Mouse (Mus musculus) lung, embryonic 14.5 days (tissue): Measurements from ENCODE around the gene Ahnak. TPM values are rescaled to one million over a fixed set of nuclear protein-coding genes. Genes with fewer than 3 reads are reported as not detected.
"Not testable (repeated sequence)": the region's sequence is repeated elsewhere in the genome, so short reads cannot be mapped to it uniquely, and the experiment has no call there.

Experiments used
- ATAC-seq: fragments of 200-750 bp; cut with Nextera tagmentation; 2 replicates; pipeline ENCODE4 v1.8.0; 2017; ENCODE audit warnings: mild to moderate bottlenecking, moderate TSS enrichment, moderate library complexity; ENCODE audit not compliant: insufficient read depth
- DNase-seq: peaks from one replicate; pipeline ENCODE4 v3.0.0-alpha.2; 2015
- H3K27ac ChIP-seq: fragments of 300-500 bp; sonication (generic); 2 replicates; pipeline ENCODE4 v1.5.1; 2014; ENCODE audit warnings: low read depth, mild to moderate bottlenecking, moderate library complexity
- H3K27me3 ChIP-seq: fragments of 300-500 bp; sonication (generic); 2 replicates; pipeline ENCODE4 v1.6.1; 2014; ENCODE audit warnings: low read length, control low read depth; ENCODE audit not compliant: insufficient read depth
- H3K36me3 ChIP-seq: fragments of 300-500 bp; sonication (generic); 2 replicates; pipeline ENCODE4 v1.6.1; 2014; ENCODE audit warnings: control low read depth; ENCODE audit not compliant: insufficient read depth
- H3K4me1 ChIP-seq: fragments of 300-500 bp; sonication (generic); 2 replicates; pipeline ENCODE4 v1.6.1; 2014; ENCODE audit warnings: antibody characterized with exemption, control low read depth; ENCODE audit not compliant: insufficient read depth
- H3K4me2 ChIP-seq: fragments of 300-500 bp; sonication (generic); 2 replicates; pipeline ENCODE4 v1.6.1; 2014; ENCODE audit warnings: mild to moderate bottlenecking
- H3K4me3 ChIP-seq: fragments of 300-500 bp; sonication (generic); 2 replicates; pipeline ENCODE4 v1.5.1; 2014; ENCODE audit warnings: low read depth, low read length
- H3K9ac ChIP-seq: fragments of 300-500 bp; sonication (generic); 2 replicates; pipeline ENCODE4 v1.6.1; 2014
- H3K9me3 ChIP-seq: fragments of 300-500 bp; sonication (generic); 2 replicates; pipeline ENCODE4 v1.6.1; 2016; ENCODE audit warnings: low read depth, low read length, control low read depth
- CTCF ChIP-seq: IDR thresholded peaks from 2 replicates; pipeline ENCODE4 v1.5.1; 2016; ENCODE audit warnings: antibody characterized with exemption, low read depth
- WGBS: fragments of 180-500 bp; shearing (Covaris S2); extraction: QIAGEN DNeasy Blood & Tissue Kit; methylation state at CpG from one replicate; pipeline ENCODE4 v1.1.7; 2014; 5-methylcytosine and 5-hydroxymethylcytosine counted together
- polyA plus RNA-seq: library from polyadenylated mRNA; unstranded; fragments of >200 nt; fragmentation: Nextera tagmentation; extraction: Ambion mirVana; gene quantifications from 2 replicates; pipeline ENCODE4 v1.2.1, GENCODE M21; 2014

Ahnak gene
- polyA plus RNA-seq, 1 experiment from 2014 or later = 14.9 TPM

DNA sequence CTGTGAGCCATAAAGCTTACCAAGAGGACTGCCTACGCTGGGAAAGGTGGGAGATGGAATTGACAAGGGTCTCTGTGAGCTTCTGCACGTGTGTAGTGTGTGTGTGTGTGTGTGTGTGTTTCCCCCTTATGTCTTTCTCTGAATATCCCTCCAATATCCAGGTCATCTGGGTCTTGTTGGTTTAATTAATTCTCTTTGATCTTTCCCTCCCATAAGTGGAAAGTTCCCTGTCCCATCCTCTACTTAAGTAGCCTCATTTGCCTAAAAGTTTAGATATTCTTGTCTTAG lies 4.5 kb downstream of the Ahnak start:
- TF ChIP-seq CTCF = no peak
- H3K4me2 ChIP-seq = no peak overlapping the region
- WGBS = 60% methylated on average over 2 of the region's 2 CpGs
- peaks cover 36% of the 10 kb centered on the region for H3K4me1 ChIP-seq
- DNase-seq = no peak
- H3K27ac ChIP-seq = no peak overlapping the region
- no peak overlapping the region; the same call in 1 of the 2 replicates for H3K9ac ChIP-seq
- H3K9me3 ChIP-seq = no peaks in the 10 kb centered on the region
- H3K4me3 ChIP-seq = no peak overlapping the region
- no peak for ATAC-seq
- no peaks in the 10 kb centered on the region for H3K27me3 ChIP-seq
- H3K36me3 ChIP-seq = no peaks in the 10 kb centered on the region

DNA sequence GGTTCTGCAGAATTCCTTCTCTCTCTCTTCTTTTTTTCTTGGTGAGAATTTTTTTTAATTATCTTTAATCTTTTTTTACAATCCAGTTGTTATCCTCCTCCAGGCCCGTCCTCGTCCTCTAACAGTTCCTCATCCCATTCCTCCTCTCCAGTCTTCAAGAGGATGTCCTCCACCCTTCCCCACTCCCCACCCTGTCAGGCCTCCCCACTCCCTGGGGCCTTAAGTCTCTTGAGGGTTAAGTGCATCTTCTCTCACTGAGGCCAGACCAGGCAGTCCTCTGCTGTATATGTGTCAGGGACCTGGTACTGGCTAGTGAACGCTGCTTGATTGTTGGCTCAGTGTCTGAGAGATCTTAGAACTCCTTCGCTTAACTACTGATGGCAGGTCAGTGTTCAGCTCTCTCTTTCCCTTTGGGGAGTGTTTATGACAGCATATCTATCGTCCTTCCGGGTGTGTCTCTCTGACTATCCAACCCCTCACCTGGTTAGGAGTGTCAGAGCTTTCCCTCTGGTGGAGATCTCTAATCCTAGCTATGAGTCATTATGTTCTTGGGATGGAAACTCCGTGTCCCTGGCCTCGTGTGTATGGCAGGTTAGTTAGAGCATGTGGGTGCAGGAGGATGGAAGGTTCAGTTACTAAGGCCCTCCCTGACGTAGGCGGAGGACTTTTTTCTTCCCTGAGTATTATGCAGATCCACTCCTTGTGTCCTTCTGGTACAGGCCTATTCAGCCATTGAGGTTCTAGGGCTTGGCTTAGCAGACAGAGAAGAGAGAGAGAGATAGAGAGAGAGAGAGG lies 5.9 kb downstream of the Ahnak start:
- H3K4me1 ChIP-seq = peaks cover 34% of the 10 kb centered on the region
- no peak for TF ChIP-seq CTCF
- H3K4me2 ChIP-seq = no peak overlapping the region
- no peak overlapping the region for H3K9ac ChIP-seq
- no peaks in the 10 kb centered on the region for H3K9me3 ChIP-seq
- no peaks in the 10 kb centered on the region for H3K27me3 ChIP-seq
- no peaks in the 10 kb centered on the region for H3K36me3 ChIP-seq
- WGBS = 74% methylated on average over 10 of the region's 10 CpGs
- ATAC-seq (no peak), DNase-seq (no peak)
- H3K27ac ChIP-seq = no peak overlapping the region
- no peak overlapping the region for H3K4me3 ChIP-seq

DNA sequence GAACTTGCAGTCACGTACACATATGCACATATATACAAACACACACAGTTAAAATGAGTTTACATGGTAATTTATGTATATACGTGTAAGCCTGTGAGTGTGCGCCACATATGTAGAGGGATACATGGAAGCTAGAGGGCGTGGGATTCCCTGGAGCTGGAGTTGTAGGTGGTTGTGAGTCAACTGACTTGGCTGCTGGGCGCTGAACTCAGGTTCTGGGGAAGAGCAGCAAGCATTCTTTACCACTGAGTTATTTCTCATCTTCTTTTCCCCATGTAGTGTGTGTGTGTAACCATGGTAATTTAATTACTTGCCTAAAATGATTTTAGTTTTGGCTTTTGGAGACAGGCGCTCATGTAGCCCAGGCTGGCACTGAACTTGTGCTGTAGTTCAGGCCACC lies 7.5 kb downstream of the Ahnak start:
- no peak overlapping the region for H3K27ac ChIP-seq
- H3K9me3 ChIP-seq = no peaks in the 10 kb centered on the region
- no peak for DNase-seq
- H3K9ac ChIP-seq = no peak overlapping the region
- no peaks in the 10 kb centered on the region for H3K27me3 ChIP-seq
- ATAC-seq = no peak
- H3K4me1 ChIP-seq = peaks cover 28% of the 10 kb centered on the region
- H3K4me2 ChIP-seq = no peak overlapping the region
- TF ChIP-seq CTCF = no peak
- H3K36me3 ChIP-seq = peaks cover 15% of the 10 kb centered on the region
- no peak overlapping the region for H3K4me3 ChIP-seq
- whole genome bisulfite sequencing = 91% methylated on average over 6 of the region's 6 CpGs

DNA sequence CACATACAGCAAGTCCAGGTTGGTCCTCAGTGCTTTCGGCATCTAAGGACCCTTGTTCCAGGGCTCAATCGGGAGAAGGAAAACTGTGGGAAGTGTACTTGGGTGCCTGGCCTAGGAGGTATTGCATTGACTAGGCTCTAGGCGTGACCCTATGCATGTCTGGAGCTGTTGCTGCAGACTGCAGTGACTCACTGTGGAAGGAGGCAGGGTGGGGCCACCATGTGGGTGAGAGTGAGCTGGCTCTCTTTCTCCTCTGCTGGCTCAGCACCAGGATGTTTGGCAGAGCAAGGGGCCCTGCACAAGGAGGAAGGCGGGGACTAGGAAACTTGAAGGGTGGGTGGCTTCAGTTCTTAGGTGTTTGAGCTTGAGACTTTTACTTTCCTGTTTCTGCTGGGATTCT lies 8.5 kb downstream of the Ahnak start:
- peaks cover 25% of the 10 kb centered on the region for H3K36me3 ChIP-seq
- peak; percentile 33; the same call in 1 of the 2 replicates for TF ChIP-seq CTCF
- DNase-seq (peak; percentile 91), ATAC-seq (peak; percentile 94)
- H3K27ac ChIP-seq = peak overlapping the region; percentile 82
- WGBS = 39% methylated on average over 4 of the region's 4 CpGs
- H3K27me3 ChIP-seq = no peaks in the 10 kb centered on the region
- no peak overlapping the region for H3K4me3 ChIP-seq
- no peak overlapping the region for H3K9ac ChIP-seq
- no peaks in the 10 kb centered on the region for H3K9me3 ChIP-seq
- peak overlapping the region; percentile 25; the same call in 1 of the 2 replicates for H3K4me2 ChIP-seq
- peaks cover 18% of the 10 kb centered on the region for H3K4me1 ChIP-seq

DNA sequence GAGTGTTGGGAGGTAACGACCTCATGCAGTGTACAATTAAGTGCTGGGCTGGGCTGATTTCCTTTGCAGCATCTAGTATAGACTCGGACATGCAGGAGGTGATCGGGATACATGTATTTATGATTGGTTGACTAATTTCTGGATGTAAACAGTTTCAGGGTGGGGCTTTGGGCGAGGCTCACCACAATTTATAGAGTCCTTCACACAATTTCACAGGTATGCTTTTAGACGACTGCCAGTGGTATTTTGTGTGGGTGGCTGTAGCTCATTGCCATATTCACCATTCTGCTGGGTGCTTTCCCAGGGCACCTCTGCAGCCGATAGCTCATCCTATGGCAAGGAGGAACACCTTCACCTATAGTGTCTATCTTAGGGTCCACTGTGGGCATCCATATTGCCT lies 9.5 kb downstream of the Ahnak start:
- no peaks in the 10 kb centered on the region for H3K9me3 ChIP-seq
- H3K27ac ChIP-seq = peak overlapping the region; percentile 82; the same call in 1 of the 2 replicates
- no peak overlapping the region for H3K9ac ChIP-seq

DNA sequence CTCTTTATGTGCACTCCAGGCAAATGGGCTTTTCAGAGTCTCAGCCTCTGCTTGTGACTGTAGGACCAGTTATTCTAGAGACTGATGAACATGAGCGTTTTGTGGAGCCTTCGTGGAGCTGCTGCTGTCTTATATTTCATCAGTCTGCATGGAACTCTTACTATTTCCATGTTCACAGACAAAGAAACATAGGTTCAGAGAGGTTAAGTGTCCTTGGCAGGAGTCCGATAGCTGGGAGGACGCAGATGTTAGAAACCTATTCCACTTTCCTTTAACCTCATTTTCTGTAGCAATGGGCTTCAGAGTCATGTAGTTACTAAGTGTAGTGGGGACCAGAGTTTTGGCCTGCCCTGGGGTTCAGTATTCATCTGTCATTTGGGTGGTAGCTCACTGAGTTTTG lies 10.1 kb downstream of the Ahnak start:
- H3K36me3 ChIP-seq = peaks cover 42% of the 10 kb centered on the region
- H3K27me3 ChIP-seq = no peaks in the 10 kb centered on the region
- WGBS = 89% methylated on average over 4 of the region's 4 CpGs
- no peak overlapping the region for H3K4me3 ChIP-seq
- no peak for TF ChIP-seq CTCF
- H3K27ac ChIP-seq = no peak overlapping the region
- no peaks in the 10 kb centered on the region for H3K9me3 ChIP-seq
- no peak overlapping the region for H3K4me2 ChIP-seq
- no peak overlapping the region for H3K9ac ChIP-seq
- ATAC-seq (no peak), DNase-seq (no peak)
- H3K4me1 ChIP-seq = peaks cover 13% of the 10 kb centered on the region

More for the DNA sequence above, 9.5 kb downstream of the Ahnak start:
- DNase-seq = no peak
- Histone ChIP-seq H3K27me3 (no peaks in the 10 kb centered on the region), H3K4me1 (peaks cover 13% of the 10 kb centered on the region), H3K4me2 (no peak overlapping the region), H3K36me3 (peaks cover 35% of the 10 kb centered on the region), H3K4me3 (no peak overlapping the region)
- 82% methylated on average over 6 of the region's 6 CpGs for WGBS
- TF ChIP-seq CTCF = no peak
- ATAC-seq = no peak

DNA sequence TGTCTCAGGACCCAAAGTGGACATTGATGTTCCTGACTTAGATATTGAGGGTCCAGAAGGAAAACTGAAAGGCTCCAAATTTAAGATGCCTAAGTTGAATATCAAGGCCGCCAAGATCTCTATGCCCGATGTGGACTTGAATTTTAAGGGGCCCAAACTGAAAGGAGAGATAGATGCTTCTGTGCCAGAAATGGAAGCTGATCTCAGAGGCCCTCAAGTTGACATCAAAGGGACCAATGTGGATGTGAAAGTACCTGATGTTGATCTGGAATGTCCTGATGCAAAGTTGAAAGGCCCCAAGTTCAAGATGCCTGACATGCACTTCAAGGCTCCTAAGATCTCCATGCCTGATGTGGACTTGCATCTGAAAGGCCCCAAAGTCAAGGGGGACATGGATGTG lies 17.8 kb downstream of the Ahnak start:
- DNase-seq, H3K9me3 ChIP-seq, H3K4me2 ChIP-seq, H3K27ac ChIP-seq, H3K9ac ChIP-seq, ATAC-seq, H3K27me3 ChIP-seq, H3K4me1 ChIP-seq, H3K4me3 ChIP-seq: not testable (repeated sequence)
- 93% methylated on average over 2 of the region's 2 CpGs for WGBS
- H3K36me3 ChIP-seq = peaks cover 62% of the 10 kb centered on the region
